Mouse (Mus musculus) embryonic facial prominence, embryonic 14.5 days (tissue): ENCODE measurements around the gene Pex12. TPM values are rescaled to one million over a fixed set of nuclear protein-coding genes. Genes with fewer than 3 reads are reported as not detected.

Experiments
- ATAC-seq: fragments of 200-750 bp; cut with Nextera tagmentation; 2 replicates; pipeline ENCODE4 v1.8.0; 2017; ENCODE audit warnings: low read depth, moderate number of reproducible peaks, moderate TSS enrichment
- DNase-seq: peaks from one replicate; pipeline ENCODE4 v3.0.0-alpha.2; 2015; ENCODE audit warnings: low spot score
- H3K27ac ChIP-seq: fragments of 300-500 bp; sonication (generic); replicated peaks from 2 replicates; pipeline ENCODE4 v1.5.1; 2014; ENCODE audit warnings: low read depth, mild to moderate bottlenecking, low read length, moderate library complexity
- H3K27me3 ChIP-seq: fragments of 300-500 bp; sonication (generic); replicated peaks from 2 replicates; pipeline ENCODE4 v1.6.1; 2014; ENCODE audit warnings: low read length; ENCODE audit not compliant: control insufficient read depth, insufficient read depth
- H3K36me3 ChIP-seq: fragments of 300-500 bp; sonication (generic); 2 replicates; pipeline ENCODE4 v1.6.1; 2014; ENCODE audit warnings: low read length, mixed read lengths; ENCODE audit not compliant: control insufficient read depth, insufficient read depth
- H3K4me1 ChIP-seq: fragments of 300-500 bp; sonication (generic); 2 replicates; pipeline ENCODE4 v1.6.1; 2014; ENCODE audit warnings: antibody characterized with exemption, low read length; ENCODE audit not compliant: control insufficient read depth, insufficient read depth
- H3K4me2 ChIP-seq: fragments of 300-500 bp; sonication (generic); 2 replicates; pipeline ENCODE4 v1.6.1; 2014; ENCODE audit warnings: low read depth, mild to moderate bottlenecking, low read length, moderate library complexity, mixed read lengths
- H3K4me3 ChIP-seq: fragments of 300-500 bp; sonication (generic); 2 replicates; pipeline ENCODE4 v1.5.1; 2014; ENCODE audit warnings: low read depth, mild to moderate bottlenecking, low read length
- H3K9ac ChIP-seq: fragments of 300-500 bp; sonication (generic); 2 replicates; pipeline ENCODE4 v1.6.1; 2014; ENCODE audit warnings: low read depth, mild to moderate bottlenecking, low read length, moderate library complexity, mixed read lengths
- H3K9me3 ChIP-seq: fragments of 300-500 bp; sonication (generic); 2 replicates; pipeline ENCODE4 v1.6.1; 2016; ENCODE audit warnings: low read length; ENCODE audit not compliant: control insufficient read depth
- WGBS: fragments of 180-500 bp; shearing (Covaris S2); extraction: QIAGEN DNeasy Blood & Tissue Kit; methylation state at CpG from one replicate; pipeline ENCODE4 v1.1.7; 2014; 5-methylcytosine and 5-hydroxymethylcytosine counted together
- polyA plus RNA-seq: library from polyadenylated mRNA; unstranded; fragments of >200 nt; fragmentation: Nextera tagmentation; extraction: Ambion mirVana; gene quantifications from 2 replicates; pipeline ENCODE4 v1.2.1, GENCODE M21; 2014

Gene Pex12
- polyA plus RNA-seq, 1 experiment from 2014 or later, result 14.5 TPM

DNA sequence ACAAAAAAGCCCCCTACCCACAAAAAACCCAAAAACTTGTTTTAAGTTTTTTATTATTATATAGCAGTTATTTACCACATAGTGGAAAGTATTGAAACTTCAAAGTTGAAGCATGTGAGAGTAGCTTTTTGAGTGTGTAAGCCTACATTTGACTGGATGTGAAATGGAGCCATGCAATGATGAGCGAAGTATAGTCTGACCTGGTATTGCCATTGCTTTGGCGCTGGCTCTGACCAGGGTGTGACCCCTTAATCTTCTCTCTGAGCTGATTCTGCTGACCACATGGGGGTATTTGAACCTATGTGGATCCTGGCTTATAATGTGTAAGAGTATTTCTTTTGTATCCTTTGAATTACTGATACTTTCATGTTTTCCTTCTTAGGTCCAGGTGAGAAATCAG is 8.3 kb downstream of the Pex12 start:
- Histone ChIP-seq H3K4me1 (peaks cover 11% of the 10 kb centered on the region; the same call in 1 of the 2 replicates), H3K9me3 (no peaks in the 10 kb centered on the region), H3K4me3 (no peak overlapping the region), H3K4me2 (no peak overlapping the region), H3K27me3 (no peaks in the 10 kb centered on the region), H3K9ac (no peak overlapping the region), H3K36me3 (peaks cover 17% of the 10 kb centered on the region), H3K27ac (no peak overlapping the region)
- WGBS, result 91% methylated on average over 2 of the region's 2 CpGs
- DNase-seq (no peak), ATAC-seq (no peak)

DNA sequence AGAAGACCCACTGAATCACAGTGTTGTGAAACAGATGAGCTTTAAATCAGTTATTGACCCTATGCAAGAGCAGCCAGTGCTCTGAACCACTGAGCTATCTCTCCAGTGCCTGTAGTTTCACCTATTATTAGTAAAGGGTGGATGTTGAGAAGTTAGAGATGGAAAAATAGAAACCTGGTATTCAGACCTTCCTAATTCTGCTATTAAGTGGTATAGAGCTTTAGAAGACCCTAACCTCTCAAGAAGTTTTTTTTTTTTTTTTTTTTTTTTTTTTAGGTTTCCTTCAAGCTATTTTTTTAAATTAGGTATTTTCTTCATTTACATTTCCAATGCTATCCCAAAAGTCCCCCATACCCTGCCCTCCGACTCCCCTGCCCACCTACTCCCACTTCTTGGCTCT is 9.2 kb downstream of the Pex12 start:
- H3K4me1 ChIP-seq, result peaks cover 11% of the 10 kb centered on the region; the same call in 1 of the 2 replicates
- peaks cover 17% of the 10 kb centered on the region for H3K36me3 ChIP-seq
- H3K27ac ChIP-seq, result no peak overlapping the region
- peak overlapping the region; percentile 80 for H3K9ac ChIP-seq
- no peak for DNase-seq
- H3K9me3 ChIP-seq, result no peaks in the 10 kb centered on the region
- ATAC-seq, result no peak
- H3K4me2 ChIP-seq, result peak overlapping the region; percentile 92
- peak overlapping the region; percentile 61 for H3K4me3 ChIP-seq
- 90% methylated on average over 1 of the region's 1 CpGs for whole genome bisulfite sequencing
- H3K27me3 ChIP-seq, result no peaks in the 10 kb centered on the region

DNA sequence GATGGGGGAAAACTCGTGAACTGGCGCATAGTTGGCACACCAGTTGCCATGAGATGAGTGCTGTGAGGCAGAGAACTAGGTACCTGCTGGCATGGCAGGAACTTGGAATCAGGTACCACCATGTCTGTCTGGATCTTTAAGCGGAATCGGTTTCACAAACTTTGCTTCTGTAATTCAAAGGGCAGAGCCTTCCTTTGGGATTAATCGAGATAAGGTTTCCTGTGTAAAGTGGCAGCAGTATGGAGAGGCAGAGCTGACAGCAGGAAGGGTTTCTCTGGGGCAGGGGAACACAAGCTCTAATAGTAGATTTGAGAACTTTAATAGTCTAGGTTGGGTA is 10.2 kb downstream of the Pex12 start:
- WGBS, result 1% methylated on average over 5 of the region's 5 CpGs
- Histone ChIP-seq H3K27me3 (no peaks in the 10 kb centered on the region), H3K9me3 (no peaks in the 10 kb centered on the region), H3K27ac (no peak overlapping the region), H3K4me3 (peak overlapping the region; percentile 61), H3K4me2 (peak overlapping the region; percentile 92), H3K9ac (peak overlapping the region; percentile 80), H3K36me3 (peaks cover 17% of the 10 kb centered on the region), H3K4me1 (peaks cover 11% of the 10 kb centered on the region; the same call in 1 of the 2 replicates)
- ATAC-seq (no peak), DNase-seq (no peak)

DNA sequence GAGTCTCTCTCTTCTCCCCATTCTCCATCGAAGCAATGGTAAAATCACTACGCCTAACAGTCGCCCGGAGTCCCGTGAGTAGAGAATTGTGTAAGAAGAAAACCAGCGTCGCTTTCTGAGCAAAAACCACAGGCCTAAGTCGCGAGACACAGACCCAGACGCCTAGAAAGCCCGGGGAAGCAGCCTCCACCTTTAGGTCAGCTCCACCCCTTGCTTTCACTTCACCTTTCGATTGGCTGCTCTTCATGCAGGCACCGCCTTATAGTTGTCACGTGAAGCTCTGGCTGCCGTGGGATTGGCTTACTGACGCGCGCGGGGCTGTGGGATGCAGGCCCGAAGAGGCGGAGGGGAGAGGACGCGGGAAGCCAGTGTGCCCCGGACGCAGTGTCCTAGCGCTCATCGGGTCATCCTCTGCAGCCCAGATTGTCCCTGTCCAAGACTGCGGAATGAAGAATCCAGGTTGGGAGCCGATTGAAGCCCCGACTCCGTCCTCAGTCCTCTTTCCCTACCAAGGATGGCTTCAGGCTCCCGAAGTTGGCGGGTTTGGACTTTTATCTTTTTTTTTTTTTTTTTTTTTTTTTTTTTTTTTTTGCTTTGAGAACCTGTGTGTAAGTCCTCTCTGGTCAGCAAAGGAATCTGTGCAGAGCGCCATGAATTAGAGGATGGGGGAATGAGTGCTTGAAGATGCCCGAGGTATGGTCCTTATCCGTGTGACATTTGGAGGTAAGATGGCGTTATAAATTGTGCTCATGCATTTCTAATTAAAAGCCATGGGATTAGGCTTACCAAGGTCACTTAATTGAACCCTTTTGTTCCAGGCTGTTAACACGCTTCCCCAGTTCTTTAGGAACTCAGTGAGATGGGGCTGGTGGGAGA is 10.8 kb downstream of the Pex12 start:
- DNase-seq, result peak; percentile 99
- H3K4me2 ChIP-seq, result peak overlapping the region; percentile 92
- under 1% methylated on average over 37 of the region's 38 CpGs for WGBS
- peak overlapping the region; percentile 84 for H3K27ac ChIP-seq
- H3K4me3 ChIP-seq, result peak overlapping the region; percentile 61
- peak; percentile 99 for ATAC-seq
- no peaks in the 10 kb centered on the region for H3K9me3 ChIP-seq
- peaks cover 16% of the 10 kb centered on the region for H3K36me3 ChIP-seq
- peak overlapping the region; percentile 80 for H3K9ac ChIP-seq
- no peaks in the 10 kb centered on the region for H3K27me3 ChIP-seq
- peaks cover 11% of the 10 kb centered on the region; the same call in 1 of the 2 replicates for H3K4me1 ChIP-seq

DNA sequence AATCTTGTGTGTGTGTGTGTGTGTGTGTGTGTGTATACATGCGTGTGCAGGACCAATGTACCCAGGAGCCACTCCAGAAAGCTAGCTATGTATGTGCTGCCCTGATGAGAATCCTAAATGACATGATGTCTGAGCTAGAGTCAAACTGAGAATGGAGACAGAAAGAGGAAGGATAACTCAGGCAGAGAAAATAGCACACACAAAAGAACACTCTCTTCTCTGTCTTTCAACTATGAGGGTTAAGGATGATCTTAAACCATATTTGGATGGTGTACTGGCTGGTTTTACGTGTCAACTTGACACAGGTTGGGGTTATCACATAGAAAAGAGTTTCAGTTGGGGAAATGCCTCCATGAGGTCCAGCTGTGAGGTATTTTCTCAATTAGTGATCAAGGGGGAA is 12.8 kb downstream of the Pex12 start:
- Histone ChIP-seq H3K4me3 (no peak overlapping the region), H3K4me2 (no peak overlapping the region), H3K9ac (no peak overlapping the region), H3K4me1 (peaks cover 11% of the 10 kb centered on the region; the same call in 1 of the 2 replicates), H3K36me3 (no peaks in the 10 kb centered on the region), H3K27ac (no peak overlapping the region), H3K9me3 (no peaks in the 10 kb centered on the region), H3K27me3 (no peaks in the 10 kb centered on the region)
- no peak for ATAC-seq
- DNase-seq, result no peak
- WGBS, result 72% methylated on average over 2 of the region's 2 CpGs

DNA sequence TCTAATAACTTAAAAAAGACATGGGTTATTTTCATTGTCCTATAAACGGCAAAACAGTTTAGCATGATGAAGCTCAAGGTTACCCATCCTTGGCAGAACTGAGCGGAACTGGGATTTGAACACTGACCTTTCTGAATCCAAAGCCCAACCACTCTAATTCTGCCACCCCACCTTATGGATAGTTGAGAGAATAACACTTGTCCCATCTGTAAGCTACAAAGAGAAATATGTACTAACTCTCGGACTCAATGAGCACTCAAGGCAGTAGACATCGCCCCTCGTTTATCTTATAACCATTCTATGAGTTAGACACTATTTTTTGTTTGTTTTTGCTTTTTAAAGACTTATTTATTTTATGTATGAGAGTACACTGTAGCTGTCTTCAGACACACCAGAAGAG is 13.3 kb downstream of the Pex12 start:
- Histone ChIP-seq H3K36me3 (no peaks in the 10 kb centered on the region), H3K4me2 (no peak overlapping the region), H3K4me1 (peaks cover 11% of the 10 kb centered on the region; the same call in 1 of the 2 replicates), H3K4me3 (no peak overlapping the region), H3K9ac (no peak overlapping the region), H3K9me3 (no peaks in the 10 kb centered on the region), H3K27ac (no peak overlapping the region), H3K27me3 (no peaks in the 10 kb centered on the region)
- ATAC-seq (no peak), DNase-seq (no peak)
- 90% methylated on average over 5 of the region's 5 CpGs for WGBS

DNA sequence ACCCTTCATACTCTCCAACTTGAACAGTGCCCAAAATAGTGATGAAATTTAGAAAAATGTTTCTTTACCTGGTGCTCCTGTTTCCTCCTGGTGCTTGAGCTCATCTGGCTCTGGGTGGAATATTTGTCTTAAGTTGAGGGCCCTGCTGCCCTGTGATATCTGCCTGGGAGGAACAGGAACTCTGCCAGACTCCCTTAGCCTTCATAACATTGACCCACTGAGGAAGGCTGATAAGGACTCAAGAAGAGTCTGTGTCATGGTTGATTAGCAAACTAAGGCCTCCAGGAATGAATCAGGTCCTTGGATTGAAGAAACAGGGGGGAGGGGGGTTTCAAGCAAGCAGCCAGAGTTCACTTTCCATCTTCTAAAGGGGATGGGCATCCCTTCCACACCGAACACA is 15.8 kb downstream of the Pex12 start, which contains the start of gene Slfn14:
Gene Slfn14 (minus strand): TSS at position 161 of the 400 bp plus-strand sequence.
- no peak within 1 kb of the TSS for H3K9ac ChIP-seq

DNA sequence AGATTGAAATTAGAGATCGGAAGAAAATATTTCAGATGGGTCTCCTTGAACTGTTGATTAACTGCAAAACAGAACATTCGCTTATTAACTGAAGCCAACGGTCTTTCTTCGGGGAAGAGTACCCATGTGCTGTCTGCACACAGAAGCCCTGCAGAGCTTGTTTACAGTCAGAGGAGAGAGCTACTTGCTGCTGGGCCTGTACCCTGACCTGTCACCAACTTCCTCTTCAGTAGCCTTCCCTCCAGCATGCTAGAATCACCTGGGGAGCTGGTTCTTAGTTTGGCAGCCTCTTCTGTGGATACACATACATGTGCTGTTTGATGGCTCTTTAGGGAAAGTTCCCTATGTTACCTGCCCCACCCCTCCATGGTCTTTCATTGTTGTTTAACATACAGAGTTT is 16.8 kb downstream of the Pex12 start:
- Histone ChIP-seq H3K9ac (no peak overlapping the region), H3K36me3 (no peaks in the 10 kb centered on the region), H3K9me3 (no peaks in the 10 kb centered on the region), H3K4me1 (0 out of 2 replicates have a peak, but pooled peaks cover 3% of the 10 kb centered on the region), H3K4me3 (no peak overlapping the region), H3K27me3 (no peaks in the 10 kb centered on the region), H3K27ac (no peak overlapping the region), H3K4me2 (no peak overlapping the region)
- DNase-seq, result no peak
- ATAC-seq, result no peak
- 81% methylated on average over 4 of the region's 4 CpGs for WGBS

More for the DNA sequence above, 15.8 kb downstream of the Pex12 start, which contains the start of gene Slfn14:
- no peak within 1 kb of the TSS for H3K4me2 ChIP-seq
- H3K9me3 ChIP-seq, result no peaks in the 10 kb centered on the region
- ATAC-seq (no peak), DNase-seq (no peak)
- no peak within 1 kb of the TSS for H3K4me3 ChIP-seq
- no peaks in the 10 kb centered on the region for H3K36me3 ChIP-seq
- H3K27ac ChIP-seq, result no peak within 1 kb of the TSS
- H3K4me1 ChIP-seq, result 0 out of 2 replicates have a peak, but pooled peaks cover 5% of the 10 kb centered on the region
- no peaks in the 10 kb centered on the region for H3K27me3 ChIP-seq
- WGBS, result 83% methylated on average over 1 of the region's 1 CpGs
